Mouse (Mus musculus): ENCODE data around the gene 9230104L09Rik.

The 9230104L09Rik gene

GRCm38 (mm10) chr2:148856630-148857400 lies 8.0 kb downstream of the 9230104L09Rik start:
- DNase-seq, result no peak

DNA sequence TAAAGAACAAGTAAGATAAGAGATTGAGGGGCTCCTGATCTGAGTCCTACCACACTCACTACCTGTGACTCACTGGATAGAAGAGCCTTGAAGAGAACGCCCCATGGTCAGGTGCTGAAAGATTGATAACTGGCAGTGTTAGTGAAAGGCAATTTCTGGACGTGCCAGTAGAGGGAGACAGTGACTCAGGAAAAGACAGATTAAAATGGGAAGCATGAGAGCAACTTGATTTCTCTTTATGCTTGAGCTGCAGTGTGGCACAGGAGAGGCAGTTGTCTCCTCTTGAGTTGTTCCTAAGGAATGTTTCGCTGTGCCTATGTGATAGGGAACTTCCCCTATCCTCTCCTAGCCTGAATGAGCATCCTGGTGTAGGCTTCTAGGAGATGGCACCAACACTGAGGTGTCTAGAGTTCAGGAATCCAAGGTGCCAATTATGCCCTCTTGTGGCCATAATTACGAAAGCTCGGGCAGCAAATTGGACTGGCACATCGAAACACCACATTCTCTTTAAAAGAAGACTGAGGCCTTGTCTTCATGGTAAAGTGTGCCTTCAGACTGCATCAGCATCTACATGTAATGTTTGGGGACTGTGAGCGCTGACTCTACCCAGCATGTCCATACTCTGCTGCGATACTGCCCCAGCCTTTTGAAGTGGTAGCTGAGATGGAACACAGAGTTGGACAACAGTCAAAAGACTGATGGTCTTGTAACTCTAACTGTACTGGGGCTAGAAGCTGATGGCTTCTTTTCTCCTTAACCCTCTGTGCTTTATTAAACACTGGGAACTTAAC lies 13.5 kb downstream of the 9230104L09Rik start:
- peak; percentile 67 to 90 for DNase-seq

GRCm38 (mm10) chr2:148839224-148839623 lies 25.6 kb downstream of the 9230104L09Rik start:
- no peak for DNase-seq

GRCm38 (mm10) chr2:148838075-148838777 lies 26.6 kb downstream of the 9230104L09Rik start:
- DNase-seq, result no peak

DNA sequence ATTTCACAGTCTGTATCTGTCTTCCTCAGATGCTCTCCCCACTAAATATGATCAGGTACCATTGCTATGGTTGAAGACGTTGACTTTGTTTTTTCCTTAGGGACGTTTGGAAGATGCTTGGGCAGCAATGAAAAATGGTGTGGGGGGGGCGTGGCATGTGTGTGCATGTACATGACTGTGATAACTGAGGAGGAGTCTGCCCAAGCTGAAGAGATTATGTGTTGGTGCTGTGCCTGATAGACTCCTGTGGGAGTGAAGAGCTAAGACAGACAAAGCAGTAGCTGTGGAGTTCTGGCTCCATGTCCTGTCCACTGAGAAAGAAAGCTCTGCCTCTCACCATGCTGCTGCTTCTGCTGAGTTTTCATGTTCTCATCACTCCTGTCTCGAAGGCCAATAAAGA lies 29.9 kb downstream of the 9230104L09Rik start, which contains the start of gene Cst9:
Cst9 (plus strand) TSS at position 236 of the 400 bp plus-strand sequence.
- no peak for DNase-seq

GRCm38 (mm10) chr2:148825986-148826385 lies 38.9 kb downstream of the 9230104L09Rik start:
- DNase-seq, result no peak

DNA sequence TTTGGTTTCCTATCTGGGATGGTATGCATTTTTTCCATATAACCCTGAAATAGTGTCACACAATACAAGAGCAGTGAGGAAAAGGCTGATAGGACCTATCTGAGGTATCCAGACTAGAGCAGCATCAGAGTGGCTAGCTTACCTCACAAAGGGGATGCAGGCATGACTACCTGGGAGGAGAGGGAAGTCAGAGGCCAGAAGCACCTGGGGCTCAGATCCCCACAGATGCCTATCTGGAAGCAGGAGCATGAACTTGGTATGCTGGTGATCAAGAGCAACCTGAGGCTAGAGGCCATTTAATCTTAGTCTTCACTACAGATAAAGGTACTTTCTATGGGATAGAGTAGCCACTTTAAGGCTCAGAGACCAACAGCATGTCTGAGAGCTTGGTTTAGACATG lies 44.9 kb downstream of the 9230104L09Rik start, which contains the start of gene Cst13:
Cst13 (plus strand) TSS at position 173 of the 400 bp plus-strand sequence.
- DNase-seq, result no peak

DNA sequence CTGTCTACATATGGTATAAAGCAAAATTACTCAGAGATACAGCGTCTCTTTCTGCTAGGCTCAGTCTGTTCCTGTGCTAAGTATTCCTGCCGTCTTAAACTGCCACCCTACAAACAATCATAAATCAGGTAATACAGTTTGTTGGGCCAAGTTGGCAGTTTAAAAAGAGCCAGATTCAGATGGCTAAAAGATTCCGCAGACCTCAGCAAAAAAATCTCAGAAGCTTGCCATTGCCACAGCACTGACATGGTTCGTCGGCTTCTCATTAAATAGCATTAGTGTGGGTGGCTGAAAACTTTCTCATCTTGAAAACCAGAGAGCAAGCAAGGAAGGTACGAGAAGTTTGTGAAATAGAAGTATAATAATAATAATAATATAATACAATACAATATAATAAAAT lies 58.1 kb downstream of the 9230104L09Rik start:
- no peak for DNase-seq

DNA sequence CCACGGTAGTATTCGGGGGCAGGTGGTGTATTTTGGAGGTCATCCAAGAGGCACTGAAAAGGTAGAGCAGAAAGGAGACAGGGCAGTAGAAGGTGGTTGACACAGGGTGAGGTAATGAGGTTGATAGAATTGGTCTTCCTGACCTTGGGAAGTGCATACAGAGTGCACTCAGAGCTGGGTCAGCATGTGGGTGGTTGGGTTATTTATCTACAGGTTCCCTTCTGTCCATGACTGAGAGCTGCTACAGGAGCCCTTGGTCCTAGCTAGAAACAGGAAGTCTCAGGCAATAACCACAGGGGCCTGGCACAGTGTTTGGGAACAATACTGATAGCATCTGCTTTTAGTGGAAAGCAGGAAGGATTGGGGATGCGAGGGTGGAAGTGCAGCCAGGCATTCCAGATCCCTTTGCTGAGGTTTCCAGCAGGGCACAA lies 63.3 kb downstream of the 9230104L09Rik start:
- DNase-seq, result peak; percentile 9 to 52

DNA sequence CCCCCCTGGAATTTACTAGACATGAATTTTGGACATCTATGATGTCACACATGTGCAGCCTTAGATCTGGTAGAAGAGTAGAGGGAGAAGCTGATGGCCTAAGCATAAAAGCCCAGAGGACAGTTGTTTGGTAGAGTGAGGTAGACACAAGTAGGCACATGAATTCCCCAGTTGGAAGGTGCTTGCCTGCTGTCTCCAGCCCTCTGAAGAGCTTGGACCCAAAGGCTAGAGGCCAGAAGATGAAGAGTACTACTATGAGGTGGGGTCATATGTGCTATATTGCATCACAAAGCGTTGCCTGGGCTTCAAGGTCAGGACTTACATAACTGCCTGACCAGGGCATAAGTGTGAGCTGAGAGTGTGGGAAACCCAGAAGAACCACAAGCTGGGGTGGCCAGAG lies 66.4 kb downstream of the 9230104L09Rik start, which contains the start of gene Cst8:
Cst8 (plus strand) TSS at position 301 of the 400 bp plus-strand sequence.
- DNase-seq, result no peak
